Mouse (Mus musculus) forebrain, embryonic 10.5 days (tissue): ENCODE results near the gene Agpat3. TPM values are rescaled to one million over a fixed set of nuclear protein-coding genes. Genes with fewer than 3 reads are reported as not detected.

ENCODE experiments used
- DNase-seq: peaks from one replicate; pipeline ENCODE4 v3.0.0-alpha.2; 2017; ENCODE audit warnings: low spot score; ENCODE audit errors: extremely low spot score
- H3K27ac ChIP-seq: fragments of 300-500 bp; sonication (generic); 2 replicates; pipeline ENCODE4 v1.5.1; 2016; ENCODE audit warnings: mild to moderate bottlenecking
- H3K27me3 ChIP-seq: fragments of 300-500 bp; sonication (generic); 2 replicates; pipeline ENCODE4 v1.6.1; 2016; ENCODE audit warnings: mild to moderate bottlenecking; ENCODE audit not compliant: poor library complexity, severe bottlenecking
- H3K36me3 ChIP-seq: fragments of 300-500 bp; sonication (generic); replicated peaks from 2 replicates; pipeline ENCODE4 v1.6.1; 2016; ENCODE audit warnings: mild to moderate bottlenecking, moderate library complexity
- H3K4me1 ChIP-seq: fragments of 300-500 bp; sonication (generic); 2 replicates; pipeline ENCODE4 v1.6.1; 2016
- H3K4me3 ChIP-seq: fragments of 300-500 bp; sonication (generic); 2 replicates; pipeline ENCODE4 v1.5.1; 2016; ENCODE audit warnings: mild to moderate bottlenecking, moderate library complexity
- H3K9me3 ChIP-seq: fragments of 300-500 bp; sonication (generic); 2 replicates; pipeline ENCODE4 v1.6.1; 2016; ENCODE audit warnings: mild to moderate bottlenecking, moderate library complexity
- WGBS: fragments of 180-500 bp; shearing (Covaris S2); methylation state at CpG from one replicate; pipeline ENCODE4 v1.1.7; 2016; 5-methylcytosine and 5-hydroxymethylcytosine counted together
- polyA plus RNA-seq: library from polyadenylated mRNA; unstranded; fragments of >200 nt; fragmentation: Nextera tagmentation; extraction: Ambion mirVana; gene quantifications from 2 replicates; pipeline ENCODE4 v1.2.1, GENCODE M21; 2016

The Agpat3 gene
- polyA plus RNA-seq, 1 experiment from 2014 or later = 36.8 TPM

DNA sequence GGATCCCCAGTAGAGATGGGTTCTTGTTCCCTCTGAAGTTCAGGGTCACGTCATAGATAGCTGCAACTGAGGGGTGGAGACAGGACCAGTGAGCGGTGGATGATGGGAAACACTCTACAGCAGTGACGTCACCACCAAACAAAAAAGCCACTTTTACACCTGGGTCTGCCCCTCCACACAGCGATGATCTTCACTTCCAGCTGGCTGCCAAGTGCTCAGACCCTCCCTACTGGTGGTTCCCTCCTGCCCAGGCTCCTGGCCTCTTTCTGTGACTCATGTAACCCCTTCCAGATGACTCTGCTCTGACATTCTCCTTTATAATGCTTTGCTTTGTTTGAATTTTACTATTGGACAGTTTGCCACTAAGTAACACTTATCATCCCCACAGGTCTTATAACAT lies 69.9 kb downstream of the Agpat3 start:
- Histone ChIP-seq H3K4me1 (no peaks in the 10 kb centered on the region), H3K9me3 (no peaks in the 10 kb centered on the region), H3K27ac (no peak overlapping the region), H3K36me3 (peaks cover 94% of the 10 kb centered on the region), H3K4me3 (no peak overlapping the region), H3K27me3 (no peaks in the 10 kb centered on the region)
- 91% methylated on average over 4 of the region's 4 CpGs for WGBS
- no peak for DNase-seq

DNA sequence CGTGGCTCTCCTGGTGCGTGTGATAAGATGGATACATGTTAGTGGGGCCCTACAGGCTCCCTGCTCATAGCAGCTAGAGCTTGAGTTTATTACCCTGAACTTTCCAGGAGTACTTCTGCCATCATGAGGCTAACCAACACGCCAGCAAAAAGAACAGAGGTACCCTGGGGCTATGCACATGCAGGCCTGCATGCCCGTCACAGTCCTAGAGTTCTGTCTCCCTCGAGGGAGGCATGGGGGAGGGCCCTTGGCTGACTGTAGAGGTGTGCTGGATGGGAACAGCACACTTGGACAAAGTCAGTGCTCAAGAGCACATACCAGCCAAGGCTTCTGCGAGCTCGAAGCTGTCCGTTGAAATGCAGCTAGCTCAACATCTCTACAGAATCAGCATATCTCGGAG lies 71.8 kb downstream of the Agpat3 start:
- Histone ChIP-seq H3K9me3 (no peaks in the 10 kb centered on the region), H3K4me3 (no peak overlapping the region), H3K4me1 (no peaks in the 10 kb centered on the region), H3K27ac (no peak overlapping the region), H3K27me3 (no peaks in the 10 kb centered on the region), H3K36me3 (peaks cover 88% of the 10 kb centered on the region)
- 89% methylated on average over 9 of the region's 9 CpGs for WGBS
- no peak for DNase-seq

DNA sequence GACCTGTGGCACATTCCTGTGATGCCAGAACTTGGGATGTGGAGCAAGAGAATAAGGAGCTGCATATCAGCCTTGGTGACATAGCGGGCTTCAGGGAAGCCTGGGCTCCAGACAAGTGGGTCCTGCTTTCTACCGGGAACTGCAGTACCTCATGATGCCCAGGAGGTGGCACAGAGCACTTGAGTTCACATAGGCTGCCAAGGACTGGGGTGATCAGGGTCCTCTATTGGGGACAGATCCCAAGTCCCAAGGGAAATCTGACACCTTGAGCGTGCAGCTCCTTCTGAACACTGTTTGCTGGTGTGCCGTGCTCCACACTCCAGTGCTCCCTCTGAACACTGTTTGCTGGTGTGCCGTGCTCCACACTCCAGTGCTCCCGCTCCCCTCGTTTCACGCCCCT lies 73.1 kb downstream of the Agpat3 start:
- H3K4me3 ChIP-seq = no peak overlapping the region
- peak; percentile 43 for DNase-seq
- WGBS = 51% methylated on average over 8 of the region's 8 CpGs
- H3K9me3 ChIP-seq = no peaks in the 10 kb centered on the region
- H3K4me1 ChIP-seq = no peaks in the 10 kb centered on the region
- no peak overlapping the region; the same call in 1 of the 2 replicates for H3K27ac ChIP-seq
- no peaks in the 10 kb centered on the region for H3K27me3 ChIP-seq
- H3K36me3 ChIP-seq = peaks cover 82% of the 10 kb centered on the region

DNA sequence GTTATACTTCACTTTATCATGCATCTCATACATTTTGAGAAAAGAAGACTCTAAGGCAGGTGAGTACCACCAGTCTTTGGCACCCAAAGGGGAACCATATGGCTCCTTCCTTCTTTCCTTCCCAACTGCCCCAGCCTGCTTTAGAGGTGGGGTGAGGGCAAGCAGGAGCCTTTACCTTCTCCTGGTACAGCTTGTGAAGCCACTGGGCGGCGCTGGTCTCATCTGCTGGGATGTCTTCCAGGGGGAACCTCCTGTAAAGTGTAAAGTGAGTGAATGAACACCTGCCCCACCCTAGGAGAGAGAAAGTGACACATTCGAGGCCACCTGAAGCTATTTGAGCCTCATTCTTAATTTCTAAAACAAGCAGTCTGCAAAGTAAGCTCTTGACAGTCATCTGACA lies 74.5 kb downstream of the Agpat3 start:
- WGBS = 80% methylated on average over 3 of the region's 3 CpGs
- no peak overlapping the region for H3K27ac ChIP-seq
- H3K36me3 ChIP-seq = peaks cover 82% of the 10 kb centered on the region

DNA sequence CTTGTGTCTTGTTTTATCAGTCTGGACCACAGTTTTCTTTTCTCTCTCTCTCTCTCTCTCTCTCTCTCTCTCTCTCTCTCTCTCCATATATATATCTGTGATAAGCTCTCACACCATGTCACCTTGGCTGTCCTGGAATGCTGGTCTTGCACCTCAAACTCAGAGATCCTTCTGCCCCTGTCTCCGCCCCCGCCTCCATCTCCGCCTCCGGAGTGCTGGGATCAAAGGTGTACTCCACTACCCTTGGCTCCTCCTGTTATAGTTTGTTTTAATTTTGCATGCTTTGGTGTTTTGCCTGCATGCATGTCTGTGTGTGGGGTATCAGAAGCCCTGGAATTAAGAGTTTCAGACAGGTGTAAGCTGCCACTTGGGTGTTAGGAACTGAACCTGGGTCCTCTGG lies 76.0 kb downstream of the Agpat3 start:
- Histone ChIP-seq H3K36me3 (peaks cover 79% of the 10 kb centered on the region), H3K27me3 (no peaks in the 10 kb centered on the region), H3K4me1 (peaks cover 16% of the 10 kb centered on the region), H3K27ac (no peak overlapping the region), H3K9me3 (no peaks in the 10 kb centered on the region), H3K4me3 (no peak overlapping the region)
- DNase-seq = no peak
- 97% methylated on average over 4 of the region's 4 CpGs for WGBS

More for the DNA sequence above, 74.5 kb downstream of the Agpat3 start:
- Histone ChIP-seq H3K4me1 (peaks cover 11% of the 10 kb centered on the region), H3K4me3 (no peak overlapping the region), H3K27me3 (no peaks in the 10 kb centered on the region), H3K9me3 (no peaks in the 10 kb centered on the region)
- DNase-seq = no peak

DNA sequence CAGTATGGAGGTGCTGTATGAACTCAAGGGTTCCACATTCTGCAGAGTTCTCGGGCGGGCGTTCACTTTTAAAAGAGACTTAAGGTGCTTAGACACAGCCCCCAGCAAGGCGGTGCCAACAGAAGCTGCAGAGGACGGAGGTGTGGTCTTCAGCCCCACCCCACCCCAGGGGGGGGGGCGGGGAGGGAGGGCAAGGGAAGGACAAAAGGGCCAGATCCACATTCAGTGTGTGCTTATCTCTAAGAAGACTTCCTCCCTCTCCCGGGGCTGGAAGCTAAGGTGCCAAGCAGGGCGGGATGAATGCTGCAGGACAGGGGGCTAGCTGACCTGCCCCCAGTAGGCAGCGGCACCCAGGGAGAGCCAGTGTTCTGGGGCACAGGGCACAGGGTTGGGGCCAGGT lies 79.4 kb downstream of the Agpat3 start:
- no peaks in the 10 kb centered on the region for H3K9me3 ChIP-seq
- WGBS = 15% methylated on average over 8 of the region's 9 CpGs
- no peak overlapping the region for H3K27ac ChIP-seq
- H3K36me3 ChIP-seq = peaks cover 55% of the 10 kb centered on the region
- H3K27me3 ChIP-seq = no peaks in the 10 kb centered on the region
- H3K4me1 ChIP-seq = peaks cover 16% of the 10 kb centered on the region
- H3K4me3 ChIP-seq = no peak overlapping the region
- no peak for DNase-seq

DNA sequence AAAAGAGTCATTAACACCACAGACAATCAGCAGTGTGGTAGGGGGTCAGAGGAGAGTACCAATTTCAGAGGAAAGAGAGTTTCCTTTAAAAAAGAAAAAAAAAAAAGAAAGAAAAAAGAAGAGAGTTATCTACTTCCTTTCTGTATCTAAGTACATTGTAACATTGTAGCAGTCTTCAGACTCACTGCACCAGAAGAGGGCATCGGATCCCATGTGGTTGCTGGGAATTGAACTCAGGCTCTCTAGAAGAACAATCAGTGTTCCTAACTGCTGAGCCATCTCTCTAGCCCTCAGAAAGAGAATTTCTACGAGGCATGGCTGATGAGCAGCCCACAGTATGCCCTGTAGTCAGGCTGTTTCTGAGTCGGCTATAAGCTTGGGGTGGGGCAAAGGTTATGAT lies 86.4 kb downstream of the Agpat3 start:
- no peak overlapping the region for H3K27ac ChIP-seq
- H3K4me3 ChIP-seq = no peak overlapping the region
- 75% methylated on average over 3 of the region's 3 CpGs for WGBS

DNA sequence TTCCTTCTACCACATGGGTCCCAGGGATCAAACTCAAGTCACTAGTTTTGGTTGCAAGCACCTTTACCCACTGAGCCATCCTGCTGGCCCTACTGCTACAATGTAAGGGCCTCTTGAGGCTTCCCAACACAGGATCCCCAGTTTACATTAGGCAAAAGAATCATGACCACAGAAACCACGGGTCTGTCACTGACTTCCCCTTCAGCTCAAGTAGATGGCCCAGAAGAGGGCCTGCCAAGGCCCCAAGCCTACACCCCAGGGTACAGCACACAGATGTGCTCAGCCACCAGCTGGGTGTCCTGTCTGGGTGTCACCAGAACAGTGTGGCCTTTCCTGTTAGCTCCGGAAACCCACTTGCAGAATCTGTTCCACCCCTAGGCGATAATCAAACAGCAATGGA lies 87.6 kb downstream of the Agpat3 start:
- Histone ChIP-seq H3K27ac (no peak overlapping the region), H3K36me3 (no peaks in the 10 kb centered on the region), H3K4me1 (no peaks in the 10 kb centered on the region), H3K27me3 (no peaks in the 10 kb centered on the region), H3K9me3 (no peaks in the 10 kb centered on the region), H3K4me3 (no peak overlapping the region)
- no peak for DNase-seq
- WGBS = 88% methylated on average over 3 of the region's 3 CpGs

More for the DNA sequence above, 86.4 kb downstream of the Agpat3 start:
- H3K4me1 ChIP-seq = no peaks in the 10 kb centered on the region
- no peaks in the 10 kb centered on the region for H3K27me3 ChIP-seq
- no peaks in the 10 kb centered on the region for H3K9me3 ChIP-seq
- no peak for DNase-seq
- H3K36me3 ChIP-seq = no peaks in the 10 kb centered on the region; the same call in 1 of the 2 replicates

DNA sequence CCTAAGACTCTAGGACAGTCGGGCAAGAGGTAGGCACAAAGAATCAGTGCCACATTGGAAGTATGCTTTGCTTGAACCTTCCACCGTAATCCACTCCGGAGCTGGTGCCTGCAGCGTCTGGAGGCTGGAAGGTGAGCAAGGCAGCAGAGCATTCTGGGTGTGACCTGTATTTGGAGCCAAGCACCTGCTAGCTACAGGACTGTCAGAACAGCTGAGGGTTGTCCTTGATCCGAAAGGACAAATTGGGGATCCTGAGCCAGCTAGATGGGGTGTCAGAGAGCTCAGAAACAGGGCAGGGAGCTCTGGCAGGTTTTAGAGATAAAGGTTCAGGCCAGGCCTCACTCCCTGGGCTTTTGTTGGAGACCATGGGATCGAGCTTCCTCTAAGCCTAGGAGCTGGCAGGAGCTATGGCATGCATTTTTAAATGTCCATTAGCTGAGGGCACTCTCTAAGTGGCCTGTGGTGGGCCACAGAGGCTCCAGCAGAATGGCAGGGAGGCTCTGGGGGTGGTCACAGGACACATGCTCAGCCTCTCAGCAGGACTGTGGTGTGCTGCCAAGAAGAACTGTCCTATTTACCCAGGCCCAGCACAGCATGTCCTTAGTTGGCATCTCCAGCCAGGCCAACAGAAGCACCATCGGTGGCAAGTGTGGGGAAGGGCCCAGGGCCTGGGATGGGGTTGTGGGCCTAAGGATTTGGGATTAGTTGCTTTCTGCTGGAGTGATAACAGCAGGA lies 91.2 kb downstream of the Agpat3 start:
- no peaks in the 10 kb centered on the region for H3K4me1 ChIP-seq
- DNase-seq = no peak
- no peaks in the 10 kb centered on the region for H3K27me3 ChIP-seq
- no peaks in the 10 kb centered on the region for H3K36me3 ChIP-seq
- H3K27ac ChIP-seq = no peak overlapping the region
- H3K4me3 ChIP-seq = no peak overlapping the region
- no peaks in the 10 kb centered on the region for H3K9me3 ChIP-seq
- 75% methylated on average over 7 of the region's 7 CpGs for WGBS

DNA sequence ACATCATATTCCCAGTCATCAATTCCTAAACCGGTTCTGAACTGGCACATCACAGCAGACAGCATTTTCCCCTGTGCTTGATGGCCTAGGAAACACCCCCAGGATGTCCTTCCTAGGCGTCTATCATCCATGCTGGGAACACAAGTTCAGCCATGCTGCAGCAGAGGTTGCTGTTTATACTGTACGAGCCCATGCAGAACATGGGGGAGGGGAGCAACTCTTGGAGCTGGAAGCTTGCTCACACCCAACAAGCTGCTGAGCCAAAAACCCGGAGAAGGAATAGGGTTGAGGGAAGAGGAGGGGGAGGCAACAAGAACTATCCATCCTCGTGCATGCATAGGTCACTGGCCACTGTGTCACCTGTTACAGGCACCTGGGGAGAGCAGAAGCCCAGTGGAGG lies 92.0 kb downstream of the Agpat3 start:
- no peak overlapping the region for H3K27ac ChIP-seq
- 44% methylated on average over 5 of the region's 5 CpGs for WGBS
- H3K4me3 ChIP-seq = no peak overlapping the region
- no peaks in the 10 kb centered on the region for H3K36me3 ChIP-seq
- no peaks in the 10 kb centered on the region for H3K9me3 ChIP-seq
- H3K27me3 ChIP-seq = no peaks in the 10 kb centered on the region
- no peak for DNase-seq
- no peaks in the 10 kb centered on the region for H3K4me1 ChIP-seq

DNA sequence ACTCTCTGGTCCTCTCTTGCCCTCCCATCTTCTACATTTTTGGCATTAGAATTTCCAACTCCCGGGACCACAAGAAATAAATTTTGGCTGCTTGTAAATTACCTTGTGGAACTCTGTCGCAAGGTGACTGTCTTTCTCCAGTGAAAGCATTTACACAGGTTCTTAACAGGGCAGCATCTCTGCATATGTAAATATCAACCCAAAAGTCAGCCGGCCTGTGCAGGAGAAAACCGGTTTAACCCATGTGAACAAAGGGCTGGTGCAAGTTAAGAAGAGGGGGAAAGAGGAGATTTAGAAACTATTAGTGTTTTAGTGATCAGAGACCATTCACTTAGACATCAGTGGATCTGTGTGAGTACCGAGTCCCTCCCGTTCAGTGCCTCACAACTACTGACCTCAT lies 92.6 kb downstream of the Agpat3 start:
- Histone ChIP-seq H3K4me1 (no peaks in the 10 kb centered on the region), H3K4me3 (no peak overlapping the region), H3K27me3 (no peaks in the 10 kb centered on the region), H3K27ac (no peak overlapping the region), H3K9me3 (no peaks in the 10 kb centered on the region), H3K36me3 (no peaks in the 10 kb centered on the region)
- WGBS = 52% methylated on average over 6 of the region's 6 CpGs
- DNase-seq = no peak

DNA sequence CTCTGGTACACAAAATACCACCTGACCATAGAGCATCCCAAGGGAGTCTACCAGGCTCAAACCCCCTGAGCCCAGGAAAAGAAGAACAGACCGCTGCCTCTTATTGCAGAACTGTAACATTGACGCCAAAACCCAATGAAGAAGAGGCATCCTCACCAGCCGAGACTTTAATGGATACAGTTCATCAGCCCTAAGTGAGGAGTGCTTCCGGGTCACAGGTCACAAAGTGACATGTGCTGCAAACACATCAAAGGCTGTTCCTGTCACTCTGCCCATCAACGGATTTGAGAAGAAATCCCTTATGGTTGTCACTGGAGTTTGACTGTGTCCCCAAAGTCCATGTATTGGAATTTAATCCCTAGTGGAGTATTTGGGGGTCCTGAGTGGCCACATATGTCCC lies 93.1 kb downstream of the Agpat3 start:
- no peak overlapping the region for H3K4me3 ChIP-seq
- H3K4me1 ChIP-seq = no peaks in the 10 kb centered on the region
- 81% methylated on average over 5 of the region's 5 CpGs for WGBS
- no peaks in the 10 kb centered on the region for H3K9me3 ChIP-seq
- H3K36me3 ChIP-seq = no peaks in the 10 kb centered on the region
- H3K27me3 ChIP-seq = no peaks in the 10 kb centered on the region
- no peak for DNase-seq
- no peak overlapping the region for H3K27ac ChIP-seq

DNA sequence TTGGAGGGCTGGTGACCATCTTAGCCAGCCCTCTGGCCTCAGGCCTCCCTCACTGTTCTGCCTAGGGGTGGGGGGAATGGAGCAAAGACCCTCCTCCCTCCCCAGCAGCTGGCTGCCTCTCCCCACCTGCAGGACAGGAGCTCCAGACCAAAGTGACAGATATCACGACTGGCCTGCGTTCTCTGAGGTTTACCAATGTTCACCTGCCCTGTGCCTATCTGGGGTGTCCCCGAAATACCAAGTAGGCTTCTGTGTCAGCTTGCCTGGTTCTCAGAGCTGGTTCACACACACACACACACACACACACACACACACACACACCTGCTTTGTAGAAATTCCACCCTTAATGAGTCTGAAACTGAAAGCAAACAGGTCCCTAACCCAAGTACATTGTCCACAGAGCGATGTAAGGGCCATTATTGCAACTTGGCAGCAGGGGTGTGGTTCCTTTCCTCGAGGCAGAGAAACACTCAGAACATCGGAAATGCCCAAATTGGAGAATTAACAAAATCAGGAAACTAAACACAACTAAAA lies 94.1 kb downstream of the Agpat3 start:
- Histone ChIP-seq H3K4me1 (no peaks in the 10 kb centered on the region), H3K27me3 (no peaks in the 10 kb centered on the region), H3K36me3 (no peaks in the 10 kb centered on the region), H3K4me3 (no peak overlapping the region), H3K9me3 (no peaks in the 10 kb centered on the region), H3K27ac (no peak overlapping the region)
- 89% methylated on average over 6 of the region's 6 CpGs for WGBS
- DNase-seq = no peak
